Comparison of ENCODE assay signal across 8 mouse cellular contexts in the genomic region with DNA sequence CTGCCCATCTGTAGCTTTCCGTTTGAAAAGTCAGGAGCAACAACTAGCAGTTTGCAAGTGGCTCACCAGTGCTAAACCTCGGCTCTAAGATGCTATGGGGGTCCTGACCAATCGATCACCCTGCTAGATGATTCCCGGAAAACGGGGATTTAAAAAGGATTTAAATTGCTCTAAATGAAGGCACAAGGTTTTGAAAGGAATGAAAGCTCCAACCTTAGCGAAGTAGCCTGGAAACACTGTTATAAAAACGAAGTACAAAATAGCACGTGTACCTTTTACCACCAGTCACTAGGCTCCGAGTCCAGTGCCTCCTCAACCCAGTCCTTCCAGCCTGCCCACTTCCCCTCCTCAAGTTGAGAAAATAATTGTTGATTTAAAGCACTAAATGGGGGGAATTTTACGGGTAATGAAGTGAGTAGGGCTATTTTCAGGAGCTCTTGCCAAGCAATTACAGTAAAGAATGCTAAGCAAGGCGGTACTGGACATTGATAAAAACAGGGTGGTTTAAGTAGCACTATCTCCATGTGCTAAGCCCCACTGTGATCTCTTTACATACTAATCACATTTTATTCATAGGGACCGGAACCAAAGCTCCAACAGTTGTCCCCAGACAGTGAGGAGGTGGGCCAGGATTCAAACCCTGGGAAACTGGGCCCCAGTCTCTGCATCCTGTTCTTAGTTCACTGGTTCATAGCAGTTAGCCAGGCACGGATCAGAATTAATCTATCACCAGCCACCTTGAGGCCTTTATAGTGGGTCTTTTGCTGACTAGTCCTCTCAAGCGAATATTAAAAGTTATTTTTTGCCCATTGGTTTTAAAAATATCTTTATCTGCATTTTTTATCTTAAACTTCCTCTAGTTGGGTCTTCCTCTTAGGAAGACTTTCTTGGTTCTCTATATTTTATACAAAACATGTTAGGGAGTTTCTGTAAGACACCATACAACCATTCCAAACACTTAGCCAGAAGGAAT. TPM values are rescaled to one million over a fixed set of nuclear protein-coding genes. Genes with fewer than 3 reads are reported as not detected.
DNase-seq lines count a peak whose midpoint lies in the region; ATAC-seq lines count a peak whose summit lies in the region.

No protein-coding gene starts in this region.

- H3K4me1 ChIP-seq in kidney, embryonic 15.5 days = peaks cover 78% of the 10 kb centered on the region
- H3K4me1 ChIP-seq in brown adipose tissue, adult 24 weeks (ENCODE audit: control insufficient read depth, insufficient read depth, insufficient read length, low read length) = peaks cover 33% of the 10 kb centered on the region
- peaks cover 41% of the 10 kb centered on the region for H3K4me1 ChIP-seq in hindbrain, embryonic 14.5 days (replicated peaks; ENCODE audit: control insufficient read depth, insufficient read depth, low read length)
- peaks cover 32% of the 10 kb centered on the region for H3K4me1 ChIP-seq in midbrain, embryonic 16.5 days (ENCODE audit: control insufficient read depth, insufficient read depth, low read length)

- ATAC-seq in kidney, embryonic 15.5 days (replicated peaks; ENCODE audit: low FRiP score) = no peak
- no peak for ATAC-seq in hindbrain, embryonic 14.5 days (ENCODE audit: low FRiP score)
- ATAC-seq in midbrain, embryonic 16.5 days = no peak

- H3K9me3 ChIP-seq in kidney, embryonic 15.5 days (replicated peaks) = no peaks in the 10 kb centered on the region
- H3K9me3 ChIP-seq in hindbrain, embryonic 14.5 days (ENCODE audit: control insufficient read depth, low read length) = no peaks in the 10 kb centered on the region
- no peaks in the 10 kb centered on the region for H3K9me3 ChIP-seq in midbrain, embryonic 16.5 days (replicated peaks; ENCODE audit: control insufficient read depth, low read length, poor library complexity, severe bottlenecking)

- H3K9ac ChIP-seq in kidney, embryonic 15.5 days = no peak overlapping the region
- H3K9ac ChIP-seq in hindbrain, embryonic 14.5 days = peak overlapping the region; percentile 78
- H3K9ac ChIP-seq in midbrain, embryonic 16.5 days (ENCODE audit: low read depth, low read length) = peak overlapping the region; percentile 32

- H3K4me3 ChIP-seq in kidney, embryonic 15.5 days (replicated peaks) = peak overlapping the region; percentile 66
- peak overlapping the region; percentile 42 for H3K4me3 ChIP-seq in brown adipose tissue, adult 24 weeks (ENCODE audit: insufficient read depth, low read depth, low read length)
- peak overlapping the region; percentile 63 for H3K4me3 ChIP-seq in hindbrain, embryonic 14.5 days (replicated peaks; ENCODE audit: low read length)
- peak overlapping the region; percentile 81 for H3K4me3 ChIP-seq in midbrain, embryonic 16.5 days (ENCODE audit: low read depth, low read length)

- H3K27me3 ChIP-seq in kidney, embryonic 15.5 days = no peaks in the 10 kb centered on the region
- peaks cover 16% of the 10 kb centered on the region for H3K27me3 ChIP-seq in hindbrain, embryonic 14.5 days (ENCODE audit: control insufficient read depth, insufficient read depth, low read length)
- peaks cover 6% of the 10 kb centered on the region for H3K27me3 ChIP-seq in midbrain, embryonic 16.5 days (ENCODE audit: control insufficient read depth, insufficient read depth, low read depth, low read length)

- peak overlapping the region; percentile 72 for H3K4me2 ChIP-seq in kidney, embryonic 15.5 days
- H3K4me2 ChIP-seq in hindbrain, embryonic 14.5 days (replicated peaks) = peak overlapping the region; percentile 69
- H3K4me2 ChIP-seq in midbrain, embryonic 16.5 days (ENCODE audit: low read length) = peak overlapping the region; percentile 67

- WGBS in kidney, embryonic 15.5 days = 37% methylated on average over 14 of the region's 14 CpGs
- 58% methylated on average over 14 of the region's 14 CpGs for WGBS in hindbrain, embryonic 14.5 days
- WGBS in midbrain, embryonic 16.5 days = 40% methylated on average over 14 of the region's 14 CpGs

- DNase-seq in kidney, adult 11 months = no peak
- no peak for DNase-seq in hindbrain, embryonic 14.5 days (ENCODE audit: low spot score)
- no peak for DNase-seq in thymus, postnatal 25 days
- no peak for DNase-seq in left cerebral cortex, adult 11 months (ENCODE audit: low spot score)
- DNase-seq in adrenal gland, postnatal 14 days = no peak

- H3K27ac ChIP-seq in kidney, embryonic 15.5 days = peak overlapping the region; percentile 90
- H3K27ac ChIP-seq in brown adipose tissue, adult 24 weeks (replicated peaks; ENCODE audit: low read depth, low read length) = peak overlapping the region; percentile 76
- H3K27ac ChIP-seq in hindbrain, embryonic 14.5 days = no peak overlapping the region
- H3K27ac ChIP-seq in midbrain, embryonic 16.5 days (ENCODE audit: low read length) = no peak overlapping the region

- peaks cover 14% of the 10 kb centered on the region for H3K36me3 ChIP-seq in kidney, embryonic 15.5 days
- H3K36me3 ChIP-seq in hindbrain, embryonic 14.5 days (replicated peaks; ENCODE audit: control insufficient read depth, insufficient read depth) = no peaks in the 10 kb centered on the region
- H3K36me3 ChIP-seq in midbrain, embryonic 16.5 days (ENCODE audit: control insufficient read depth, insufficient read depth, low read length) = no peaks in the 10 kb centered on the region

RNA-seq across cellular contexts. Expression of a gene that starts 7.1 kb away (rescaled TPM):
- polyA plus RNA-seq in kidney, embryonic 15.5 days (2015; fragmentation: Nextera tagmentation; extraction: Ambion mirVana) = 533 and 589 TPM in 2 replicates
- 270 and 325 TPM in 2 replicates for polyA plus RNA-seq in brown adipose tissue, adult 24 weeks (2012; ENCODE audit: insufficient read depth, insufficient read length, missing spikeins)
- 163 and 182 TPM in 2 replicates for polyA plus RNA-seq in hindbrain, embryonic 14.5 days (2014; fragmentation: Nextera tagmentation; extraction: Ambion mirVana)
- 156 and 159 TPM in 2 replicates for polyA plus RNA-seq in midbrain, embryonic 16.5 days (2015; fragmentation: Nextera tagmentation; extraction: Ambion mirVana)
- total RNA-seq in adrenal gland, postnatal 14 days (2021) = 183 and 207 TPM in 2 replicates

Comparison
In these comparisons a context has a peak if more than half of its experiments do, and no peak if none do; other contexts are left out.
1. H3K27ac ChIP-seq: peak in kidney, embryonic 15.5 days (single experiment) and brown adipose tissue, adult 24 weeks (single experiment); none in hindbrain, embryonic 14.5 days (single experiment) and midbrain, embryonic 16.5 days (single experiment).
2. Peak in every context shown above with its lines, with median percentiles within 50 percentile points of each other: H3K4me2 ChIP-seq and H3K4me3 ChIP-seq.